ENCODE assay signal across 13 mouse cellular contexts in the genomic region with DNA sequence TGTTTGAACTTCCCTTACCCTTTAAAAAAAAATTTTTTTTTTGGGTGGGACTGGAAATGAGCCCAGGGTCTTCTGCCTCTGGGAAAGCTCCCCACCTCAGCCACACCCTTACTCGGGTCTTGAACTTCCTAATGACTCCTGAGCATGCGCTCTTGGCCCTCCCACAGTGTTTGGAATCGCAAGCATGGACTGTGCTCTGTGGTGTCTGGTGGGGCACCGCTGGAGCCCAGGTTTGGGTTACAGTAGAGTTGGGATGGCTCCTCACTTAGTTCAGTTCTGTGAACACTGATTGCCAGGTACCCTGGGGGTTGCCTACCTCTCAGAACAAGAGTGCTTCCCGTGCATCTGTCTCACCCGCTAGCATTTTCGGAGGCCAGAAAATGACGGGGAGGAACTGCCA. TPM values are rescaled to one million over a fixed set of nuclear protein-coding genes. Genes with fewer than 3 reads are reported as not detected.
DNase-seq lines count a peak whose midpoint lies in the region; ATAC-seq lines count a peak whose summit lies in the region.
"Had no signal": no experiment of that assay in that cellular context is flagged by ENCODE, and none has a peak within 500 bp of the region (broad histone marks: within the 10 kb centered on the region; RNA-seq: fewer than 3 reads in every experiment).

No protein-coding gene starts in this region.

- no peak overlapping the region for H3K4me3 ChIP-seq in intestine, embryonic 15.5 days (replicated peaks)
- H3K4me3 ChIP-seq in intestine, embryonic 16.5 days (ENCODE audit: low read length) = no peak overlapping the region
- H3K4me3 ChIP-seq in lung, embryonic 16.5 days (ENCODE audit: low read length) = no peak overlapping the region
- no peak overlapping the region for H3K4me3 ChIP-seq in embryonic facial prominence, embryonic 14.5 days (ENCODE audit: low read depth, low read length)
- no peak overlapping the region for H3K4me3 ChIP-seq in stomach, embryonic 16.5 days (replicated peaks; ENCODE audit: low read length)
- no peak overlapping the region for H3K4me3 ChIP-seq in hindbrain, embryonic 11.5 days (ENCODE audit: low read depth, low read length)
- H3K4me3 ChIP-seq: neural tube, embryonic 15.5 days had no signal

- 32% methylated on average over 8 of the region's 8 CpGs for WGBS in intestine, embryonic 15.5 days
- WGBS in intestine, embryonic 16.5 days = 17% methylated on average over 8 of the region's 8 CpGs
- 20% methylated on average over 8 of the region's 8 CpGs for WGBS in lung, embryonic 16.5 days
- 31% methylated on average over 8 of the region's 8 CpGs for WGBS in embryonic facial prominence, embryonic 14.5 days
- 36% methylated on average over 8 of the region's 8 CpGs for WGBS in stomach, embryonic 16.5 days
- 38% methylated on average over 8 of the region's 8 CpGs for WGBS in hindbrain, embryonic 11.5 days

- ATAC-seq in intestine, embryonic 15.5 days = peak; percentile 39
- no peak for ATAC-seq in intestine, embryonic 16.5 days
- ATAC-seq in lung, embryonic 16.5 days (ENCODE audit: low read depth) = no peak
- peak; percentile 61 for ATAC-seq in embryonic facial prominence, embryonic 14.5 days (ENCODE audit: low read depth)
- no peak for ATAC-seq in stomach, embryonic 16.5 days (ENCODE audit: insufficient read depth, low FRiP score)
- ATAC-seq in hindbrain, embryonic 11.5 days (ENCODE audit: low FRiP score) = no peak
- ATAC-seq: forebrain, embryonic 16.5 days had no signal

- H3K4me1 ChIP-seq in intestine, embryonic 15.5 days (replicated peaks) = peaks cover 33% of the 10 kb centered on the region
- H3K4me1 ChIP-seq in intestine, embryonic 16.5 days (ENCODE audit: control insufficient read depth, insufficient read depth, low read length) = peaks cover 40% of the 10 kb centered on the region
- H3K4me1 ChIP-seq in lung, embryonic 16.5 days (replicated peaks; ENCODE audit: control insufficient read depth, insufficient read depth, low read length) = peaks cover 20% of the 10 kb centered on the region
- peaks cover 21% of the 10 kb centered on the region for H3K4me1 ChIP-seq in embryonic facial prominence, embryonic 14.5 days (ENCODE audit: control insufficient read depth, insufficient read depth, low read length)
- peaks cover 49% of the 10 kb centered on the region for H3K4me1 ChIP-seq in stomach, embryonic 16.5 days (ENCODE audit: control insufficient read depth, insufficient read depth, low read length)
- H3K4me1 ChIP-seq in hindbrain, embryonic 11.5 days (replicated peaks; ENCODE audit: control insufficient read depth, insufficient read depth, low read length) = no peaks in the 10 kb centered on the region

- no peak for DNase-seq in lung, postnatal 36 days
- no peak for DNase-seq in embryonic facial prominence, embryonic 14.5 days (ENCODE audit: low spot score)
- no peak for DNase-seq in thymus, postnatal 14 days
- DNase-seq in hindbrain, embryonic 11.5 days (ENCODE audit: low spot score) = no peak
- DNase-seq: cerebellum, adult 9-11 months; lung, postnatal 4 days had no signal

- no peaks in the 10 kb centered on the region for H3K27me3 ChIP-seq in intestine, embryonic 15.5 days (replicated peaks)
- H3K27me3 ChIP-seq in intestine, embryonic 16.5 days (replicated peaks; ENCODE audit: control insufficient read depth, insufficient read depth, low read length) = no peaks in the 10 kb centered on the region
- no peaks in the 10 kb centered on the region for H3K27me3 ChIP-seq in lung, embryonic 16.5 days (ENCODE audit: control insufficient read depth, insufficient read depth, low read depth, low read length)
- peaks cover 9% of the 10 kb centered on the region; the same call in 1 of the 2 replicates for H3K27me3 ChIP-seq in embryonic facial prominence, embryonic 14.5 days (replicated peaks; ENCODE audit: control insufficient read depth, insufficient read depth, low read length)
- no peaks in the 10 kb centered on the region for H3K27me3 ChIP-seq in stomach, embryonic 16.5 days (ENCODE audit: control insufficient read depth, insufficient read depth, low read length)
- H3K27me3 ChIP-seq in hindbrain, embryonic 11.5 days (ENCODE audit: control insufficient read depth, insufficient read depth, low read length) = no peaks in the 10 kb centered on the region

- no peaks in the 10 kb centered on the region for H3K36me3 ChIP-seq in intestine, embryonic 15.5 days
- H3K36me3 ChIP-seq in intestine, embryonic 16.5 days (ENCODE audit: control insufficient read depth, insufficient read depth, low read length) = no peaks in the 10 kb centered on the region
- no peaks in the 10 kb centered on the region for H3K36me3 ChIP-seq in lung, embryonic 16.5 days (ENCODE audit: control insufficient read depth, insufficient read depth, low read length)
- no peaks in the 10 kb centered on the region for H3K36me3 ChIP-seq in embryonic facial prominence, embryonic 14.5 days (ENCODE audit: control insufficient read depth, insufficient read depth, low read length)
- no peaks in the 10 kb centered on the region for H3K36me3 ChIP-seq in stomach, embryonic 16.5 days (ENCODE audit: control insufficient read depth, insufficient read depth, low read length)
- H3K36me3 ChIP-seq in hindbrain, embryonic 11.5 days (ENCODE audit: control insufficient read depth, insufficient read depth, low read length) = no peaks in the 10 kb centered on the region
- H3K36me3 ChIP-seq: neural tube, embryonic 15.5 days had no signal

- H3K9me3 ChIP-seq in intestine, embryonic 15.5 days = no peaks in the 10 kb centered on the region
- H3K9me3 ChIP-seq in intestine, embryonic 16.5 days (ENCODE audit: control insufficient read depth, low read length) = no peaks in the 10 kb centered on the region; the same call in 1 of the 2 replicates
- no peaks in the 10 kb centered on the region; the same call in 1 of the 2 replicates for H3K9me3 ChIP-seq in lung, embryonic 16.5 days (ENCODE audit: control insufficient read depth, low read length)
- H3K9me3 ChIP-seq in embryonic facial prominence, embryonic 14.5 days (ENCODE audit: control insufficient read depth, low read length) = no peaks in the 10 kb centered on the region
- H3K9me3 ChIP-seq in stomach, embryonic 16.5 days (replicated peaks; ENCODE audit: control insufficient read depth, low read length) = no peaks in the 10 kb centered on the region
- no peaks in the 10 kb centered on the region for H3K9me3 ChIP-seq in hindbrain, embryonic 11.5 days (ENCODE audit: control insufficient read depth, low read length)
- H3K9me3 ChIP-seq: neural tube, embryonic 15.5 days had no signal

- no peak overlapping the region for H3K9ac ChIP-seq in intestine, embryonic 15.5 days
- H3K9ac ChIP-seq in intestine, embryonic 16.5 days (ENCODE audit: low read depth, low read length) = no peak overlapping the region
- H3K9ac ChIP-seq in lung, embryonic 16.5 days (ENCODE audit: low read length) = no peak overlapping the region
- H3K9ac ChIP-seq in embryonic facial prominence, embryonic 14.5 days (ENCODE audit: low read depth, low read length) = no peak overlapping the region
- H3K9ac ChIP-seq in stomach, embryonic 16.5 days (ENCODE audit: low read length) = peak overlapping the region; percentile 4; the same call in 1 of the 2 replicates
- no peak overlapping the region for H3K9ac ChIP-seq in hindbrain, embryonic 11.5 days (ENCODE audit: low read depth, low read length)
- H3K9ac ChIP-seq: hindbrain, embryonic 14.5 days; neural tube, embryonic 15.5 days had no signal

- H3K27ac ChIP-seq in intestine, embryonic 15.5 days = 0 out of 2 replicates have a peak overlapping the region, but pooled peaks have one; percentile 22
- H3K27ac ChIP-seq in intestine, embryonic 16.5 days (ENCODE audit: low read length) = no peak overlapping the region
- no peak overlapping the region for H3K27ac ChIP-seq in lung, embryonic 16.5 days (ENCODE audit: low read length)
- peak overlapping the region; percentile 35; the same call in 1 of the 2 replicates for H3K27ac ChIP-seq in embryonic facial prominence, embryonic 14.5 days (replicated peaks; ENCODE audit: low read depth, low read length)
- peak overlapping the region; percentile 35 for H3K27ac ChIP-seq in stomach, embryonic 16.5 days (ENCODE audit: low read length)
- no peak overlapping the region for H3K27ac ChIP-seq in hindbrain, embryonic 11.5 days (ENCODE audit: low read depth, low read length)
- H3K27ac ChIP-seq: hindbrain, embryonic 14.5 days; neural tube, embryonic 15.5 days had no signal

- peak overlapping the region; percentile 28; the same call in 1 of the 2 replicates for H3K4me2 ChIP-seq in intestine, embryonic 15.5 days (replicated peaks)
- H3K4me2 ChIP-seq in intestine, embryonic 16.5 days (ENCODE audit: low read depth, low read length) = no peak overlapping the region
- H3K4me2 ChIP-seq in lung, embryonic 16.5 days (ENCODE audit: low read depth, low read length) = 0 out of 2 replicates have a peak overlapping the region, but pooled peaks have one; percentile 38
- H3K4me2 ChIP-seq in embryonic facial prominence, embryonic 14.5 days (ENCODE audit: low read depth, low read length) = peak overlapping the region; percentile 14
- H3K4me2 ChIP-seq in stomach, embryonic 16.5 days (ENCODE audit: low read depth, low read length) = no peak overlapping the region
- H3K4me2 ChIP-seq in hindbrain, embryonic 11.5 days (replicated peaks; ENCODE audit: low read depth, low read length) = no peak overlapping the region
- H3K4me2 ChIP-seq: hindbrain, embryonic 14.5 days; neural tube, embryonic 15.5 days had no signal

RNA-seq across cellular contexts. Expression of gene Plekhg3, which starts 10.8 kb away (rescaled TPM):
- 9.5 and 11.2 TPM in 2 replicates for polyA plus RNA-seq in intestine, embryonic 15.5 days (2015; fragmentation: Nextera tagmentation; extraction: Ambion mirVana)
- 8.8 and 9.3 TPM in 2 replicates for polyA plus RNA-seq in intestine, embryonic 16.5 days (2015; fragmentation: Nextera tagmentation; extraction: Ambion mirVana)
- 6.3 and 7.5 TPM in 2 replicates for polyA plus RNA-seq in lung, embryonic 16.5 days (2015; fragmentation: Nextera tagmentation; extraction: Ambion mirVana)
- 6.3 and 7.3 TPM in 2 replicates for polyA plus RNA-seq in embryonic facial prominence, embryonic 14.5 days (2014; fragmentation: Nextera tagmentation; extraction: Ambion mirVana)
- 10.2 and 11.6 TPM in 2 replicates for polyA plus RNA-seq in stomach, embryonic 16.5 days (2015; fragmentation: Nextera tagmentation; extraction: Ambion mirVana)
- polyA plus RNA-seq in hindbrain, embryonic 11.5 days (2014; fragmentation: Nextera tagmentation; extraction: Ambion mirVana) = 1.9 and 2.1 TPM in 2 replicates

Comparison
In these comparisons a context has a peak if more than half of its experiments do, and no peak if none do; other contexts are left out.
1. ATAC-seq: peak in intestine, embryonic 15.5 days (single experiment) and embryonic facial prominence, embryonic 14.5 days (single experiment); none in intestine, embryonic 16.5 days (single experiment), lung, embryonic 16.5 days (single experiment), stomach, embryonic 16.5 days (single experiment) and hindbrain, embryonic 11.5 days (single experiment).
2. H3K27ac ChIP-seq: peak in intestine, embryonic 15.5 days (single experiment), embryonic facial prominence, embryonic 14.5 days (single experiment) and stomach, embryonic 16.5 days (single experiment); none in intestine, embryonic 16.5 days (single experiment), lung, embryonic 16.5 days (single experiment) and hindbrain, embryonic 11.5 days (single experiment).
3. H3K4me2 ChIP-seq: peak in intestine, embryonic 15.5 days (single experiment), lung, embryonic 16.5 days (single experiment) and embryonic facial prominence, embryonic 14.5 days (single experiment); none in intestine, embryonic 16.5 days (single experiment), stomach, embryonic 16.5 days (single experiment) and hindbrain, embryonic 11.5 days (single experiment).